Mouse (Mus musculus) E14TG2a.4 (cell line): ENCODE measurements around the gene Sowahb.

Experiments used
- H3K27me3 ChIP-seq: 2 replicates; pipeline ENCODE4 v1.6.1; 2014; ENCODE audit warnings: low read length, control low read depth; ENCODE audit not compliant: insufficient read depth
- H3K36me3 ChIP-seq: 2 replicates; pipeline ENCODE4 v1.6.1; 2014; ENCODE audit warnings: low read length, control low read depth; ENCODE audit not compliant: insufficient read depth
- H3K4me1 ChIP-seq: replicated peaks from 2 replicates; pipeline ENCODE4 v1.6.1; 2014; ENCODE audit warnings: low read depth, low read length, control low read depth
- H3K4me3 ChIP-seq: replicated peaks from 2 replicates; pipeline ENCODE4 v1.5.1; 2014; ENCODE audit warnings: mild to moderate bottlenecking, low read length
- H3K9me3 ChIP-seq: 2 replicates; pipeline ENCODE4 v1.6.1; 2014; ENCODE audit warnings: low read length, control low read depth
- CTCF ChIP-seq: conservative IDR thresholded peaks from 2 replicates; pipeline ENCODE4 v1.5.1; 2014; ENCODE audit warnings: low read length
- NANOG ChIP-seq: IDR thresholded peaks from 2 replicates; pipeline ENCODE4 v1.6.1; 2014; ENCODE audit warnings: borderline replicate concordance, low read length, mixed read lengths
- POU5F1 ChIP-seq: IDR thresholded peaks from 2 replicates; pipeline ENCODE4 v1.6.1; 2014; ENCODE audit warnings: low read length, borderline replicate concordance

Sowahb gene

DNA sequence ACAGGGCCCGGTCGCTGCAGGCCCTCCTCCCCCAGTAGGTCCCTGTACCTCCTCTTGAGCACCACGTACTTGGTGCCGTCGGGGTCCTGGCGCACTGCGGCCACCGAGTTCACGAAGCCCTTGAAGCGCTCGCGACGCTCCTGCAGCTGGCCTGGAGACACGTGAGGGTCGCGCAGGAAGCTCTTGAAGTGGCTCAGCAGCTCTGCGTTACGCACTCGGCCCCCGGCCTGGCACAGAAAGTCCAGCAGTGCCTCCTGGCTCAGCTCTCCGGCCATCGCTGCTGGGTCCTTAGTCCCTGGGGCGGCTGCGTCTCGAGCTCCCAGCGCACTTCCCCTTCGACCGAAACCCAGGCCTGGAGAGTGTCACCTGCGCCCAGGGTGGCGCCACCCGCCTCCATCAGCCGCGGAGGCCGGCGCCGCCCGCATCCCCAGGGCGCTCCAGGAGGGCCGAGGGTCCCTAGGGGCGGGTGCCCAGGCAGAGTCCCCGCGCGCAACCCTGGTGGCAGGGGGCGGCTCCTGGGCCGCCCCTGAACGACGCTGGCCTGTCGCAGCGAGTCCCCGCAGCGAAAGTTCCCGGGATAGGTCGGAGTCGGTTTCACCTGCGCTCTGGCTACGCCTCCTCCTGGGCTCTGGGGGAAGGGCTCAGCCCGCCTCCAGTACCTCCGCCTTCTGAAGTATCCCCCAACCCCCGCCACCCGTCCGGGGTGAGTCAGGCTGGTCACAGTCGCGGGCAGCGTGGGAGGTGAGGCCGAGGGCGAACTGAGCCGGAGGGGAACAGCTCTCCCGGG is at the start of gene Sowahb:
Gene Sowahb (minus strand): TSS at position 439 of the 787 bp plus-strand sequence.
- peak within 1 kb of the TSS; percentile 86 for H3K4me3 ChIP-seq
- no peaks in the 10 kb centered on the region for H3K36me3 ChIP-seq
- peaks cover 82% of the 10 kb centered on the region for H3K27me3 ChIP-seq
- TF ChIP-seq CTCF (no peak), POU5F1 (no peak), NANOG (no peak)
- no peaks in the 10 kb centered on the region for H3K9me3 ChIP-seq
- H3K4me1 ChIP-seq = peaks cover 32% of the 10 kb centered on the region

DNA sequence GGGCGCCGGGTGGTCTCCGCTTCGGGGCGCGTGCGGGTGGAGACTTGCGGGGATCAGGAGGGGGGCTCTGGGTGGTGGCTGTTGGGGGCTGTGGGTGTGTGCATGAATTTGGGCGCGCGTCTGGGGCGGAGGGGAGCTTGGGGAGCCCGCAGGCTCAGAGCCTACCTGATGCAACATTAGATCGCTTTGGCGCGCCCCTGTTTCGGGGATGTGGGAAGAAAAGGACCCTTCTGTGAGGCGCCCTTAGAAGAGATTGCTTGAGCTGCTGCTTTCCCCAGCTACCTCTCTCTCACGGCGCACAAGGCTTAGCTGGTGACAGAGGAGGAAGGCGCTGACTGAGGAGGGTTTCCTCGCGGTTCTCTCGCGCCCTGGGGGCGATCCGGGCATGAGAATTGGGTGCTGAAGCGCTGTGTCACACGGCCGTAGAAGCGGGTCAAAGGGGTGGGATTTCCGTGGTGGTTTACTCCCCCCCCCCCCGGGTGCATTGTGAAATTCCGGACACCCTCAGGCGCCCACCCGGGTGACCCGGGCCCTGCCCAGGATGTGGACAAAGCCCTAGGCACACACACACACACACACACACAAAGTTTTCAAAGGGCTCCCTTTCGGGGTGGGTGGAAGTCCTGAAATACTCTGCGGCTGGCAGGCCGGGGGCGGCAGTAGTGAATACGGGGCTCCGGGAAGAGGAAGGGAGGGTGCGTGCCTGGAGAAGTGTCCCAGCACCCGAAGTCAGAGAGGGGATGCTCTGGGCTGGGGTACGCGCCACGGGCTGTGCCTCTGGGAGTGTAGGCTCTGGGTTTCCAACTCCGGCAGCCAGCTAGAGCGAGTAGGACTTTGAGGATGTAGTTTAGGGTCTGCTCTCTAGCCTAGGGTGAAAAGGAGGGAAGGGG is 49.1 kb upstream of the Sowahb start:
- Histone ChIP-seq H3K9me3 (no peaks in the 10 kb centered on the region), H3K27me3 (peaks cover 17% of the 10 kb centered on the region), H3K36me3 (peaks cover 20% of the 10 kb centered on the region), H3K4me3 (peak overlapping the region; percentile 96), H3K4me1 (peaks cover 64% of the 10 kb centered on the region)
- no peak for TF ChIP-seq POU5F1
- TF ChIP-seq CTCF = no peak
- no peak for TF ChIP-seq NANOG

DNA sequence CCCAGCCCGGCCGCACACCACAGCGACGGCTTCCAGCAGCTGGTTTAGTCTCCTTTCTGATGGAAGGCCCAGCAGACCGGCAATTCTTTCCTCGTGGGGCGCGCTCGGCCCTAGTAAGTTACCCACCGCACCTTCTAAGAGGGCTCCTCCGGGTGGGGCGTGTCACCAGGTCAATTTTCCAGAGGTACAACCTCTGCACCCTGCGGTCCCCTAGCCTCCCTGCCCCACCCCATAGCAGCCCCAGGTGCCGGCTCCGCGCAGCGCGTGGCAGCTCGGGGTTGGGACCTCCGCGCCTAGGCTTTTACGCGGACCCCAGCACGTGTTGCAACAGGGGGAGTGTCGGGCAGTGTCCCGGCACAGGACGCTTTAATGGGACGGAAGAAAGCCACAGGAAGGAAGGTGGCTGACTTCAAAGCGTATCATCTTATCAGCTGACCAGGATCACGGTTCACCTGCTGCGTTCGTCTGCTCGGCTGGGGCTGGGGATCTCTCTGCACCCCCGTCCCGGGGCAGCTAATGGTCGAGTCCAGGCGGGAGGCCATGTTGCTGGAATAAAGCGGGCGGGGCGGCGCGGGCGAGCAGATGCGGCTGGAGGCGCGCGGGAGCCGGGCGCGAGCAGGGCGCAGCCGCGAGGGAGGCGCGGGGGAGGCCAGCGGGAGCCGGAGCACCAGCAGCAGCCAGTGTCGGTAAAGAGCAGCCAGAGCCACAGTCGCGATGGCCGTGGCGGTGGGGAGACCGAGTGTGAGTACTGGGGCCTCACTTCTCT is 48.2 kb upstream of the Sowahb start, which contains the start of gene Sept11:
Gene Sept11 (plus strand): TSS at position 581 of the 766 bp plus-strand sequence.
- Histone ChIP-seq H3K27me3 (peaks cover 17% of the 10 kb centered on the region), H3K4me1 (peaks cover 63% of the 10 kb centered on the region), H3K36me3 (peaks cover 12% of the 10 kb centered on the region), H3K4me3 (peak within 1 kb of the TSS; percentile 96), H3K9me3 (no peaks in the 10 kb centered on the region)
- TF ChIP-seq NANOG (no peak), POU5F1 (no peak), CTCF (no peak)

DNA sequence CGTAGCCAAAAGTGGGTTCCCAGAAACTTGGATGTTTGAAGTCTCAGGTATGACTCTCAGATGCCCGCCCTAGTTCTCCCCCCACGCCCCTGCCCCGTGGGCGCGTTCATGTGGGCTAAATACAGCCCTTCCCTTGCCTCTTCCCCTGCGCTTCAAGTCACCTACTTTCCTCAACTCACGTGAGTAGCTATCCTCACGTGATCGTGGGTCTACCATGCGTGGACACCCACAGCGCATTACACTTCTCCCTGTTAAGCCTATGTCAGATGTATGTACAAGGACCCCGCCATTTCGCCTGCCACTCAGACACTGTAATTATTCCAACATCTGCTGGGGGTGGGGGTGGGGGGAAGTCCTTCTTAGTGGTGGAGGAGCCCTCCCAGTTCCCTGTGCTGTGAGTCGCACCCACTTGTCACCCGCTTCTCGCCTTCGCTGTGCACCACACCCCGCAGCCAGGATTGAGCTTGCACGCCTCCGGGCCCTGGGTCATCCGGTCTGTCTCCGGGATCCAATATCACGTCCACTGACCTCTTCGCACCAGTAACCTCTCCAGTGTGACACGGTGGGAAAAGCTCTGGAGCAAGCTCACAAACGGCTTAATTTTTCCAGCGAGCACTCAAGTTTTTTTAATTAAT is 47.4 kb upstream of the Sowahb start:
- TF ChIP-seq CTCF (no peak), NANOG (no peak)
- Histone ChIP-seq H3K4me3 (peak overlapping the region; percentile 96), H3K27me3 (peaks cover 17% of the 10 kb centered on the region), H3K9me3 (no peaks in the 10 kb centered on the region), H3K4me1 (peaks cover 57% of the 10 kb centered on the region), H3K36me3 (peaks cover 8% of the 10 kb centered on the region)

DNA sequence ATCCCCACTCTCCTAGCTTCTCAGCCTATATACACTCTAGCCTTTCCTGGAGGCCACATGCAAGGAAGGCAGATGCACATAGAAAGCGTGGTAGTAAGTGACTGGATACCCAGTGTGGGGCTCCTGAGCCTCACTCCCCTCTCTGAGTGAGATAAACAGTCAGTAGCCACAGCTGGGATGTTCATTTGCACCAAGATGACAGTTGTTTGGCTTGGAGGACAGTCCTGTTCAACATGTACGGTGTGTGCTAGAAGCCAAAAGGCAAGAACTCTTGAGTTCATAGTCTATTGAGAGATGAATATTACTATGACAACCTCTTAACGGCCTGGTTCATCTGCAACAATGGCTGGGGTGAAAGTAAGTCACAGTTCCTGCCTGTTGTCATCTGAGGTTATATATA is 46.4 kb upstream of the Sowahb start:
- TF ChIP-seq POU5F1 = no peak
- no peak for TF ChIP-seq NANOG
- no peak for TF ChIP-seq CTCF
- Histone ChIP-seq H3K4me3 (no peak overlapping the region), H3K36me3 (peaks cover 5% of the 10 kb centered on the region), H3K27me3 (peaks cover 17% of the 10 kb centered on the region), H3K4me1 (peaks cover 47% of the 10 kb centered on the region), H3K9me3 (no peaks in the 10 kb centered on the region)

DNA sequence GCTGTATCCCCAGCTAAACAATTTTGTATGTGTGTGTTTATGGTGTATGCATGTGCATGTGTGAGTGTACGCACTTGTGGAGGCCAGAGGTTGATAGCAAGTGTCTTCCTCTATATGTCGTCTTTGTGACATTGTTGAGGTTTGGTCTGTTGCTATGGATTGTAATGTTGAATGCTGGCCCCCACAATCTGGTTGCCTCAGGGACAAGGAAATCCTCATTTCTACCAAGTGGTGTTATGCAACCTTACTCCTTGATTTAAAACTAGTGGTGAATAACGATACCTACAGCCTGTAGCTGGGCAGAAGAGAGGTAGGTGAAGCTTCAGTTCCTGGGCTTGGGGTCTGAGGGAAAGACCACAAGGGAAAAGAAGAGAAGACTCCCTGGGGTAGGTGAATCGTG is 41.1 kb upstream of the Sowahb start:
- H3K27me3 ChIP-seq = peaks cover 15% of the 10 kb centered on the region
- H3K36me3 ChIP-seq = no peaks in the 10 kb centered on the region; the same call in 1 of the 2 replicates
- peaks cover 10% of the 10 kb centered on the region for H3K4me1 ChIP-seq
- TF ChIP-seq POU5F1 = no peak
- no peak for TF ChIP-seq NANOG
- no peak for TF ChIP-seq CTCF
- no peak overlapping the region for H3K4me3 ChIP-seq
- 0 out of 2 replicates have a peak, but pooled peaks cover 4% of the 10 kb centered on the region for H3K9me3 ChIP-seq

DNA sequence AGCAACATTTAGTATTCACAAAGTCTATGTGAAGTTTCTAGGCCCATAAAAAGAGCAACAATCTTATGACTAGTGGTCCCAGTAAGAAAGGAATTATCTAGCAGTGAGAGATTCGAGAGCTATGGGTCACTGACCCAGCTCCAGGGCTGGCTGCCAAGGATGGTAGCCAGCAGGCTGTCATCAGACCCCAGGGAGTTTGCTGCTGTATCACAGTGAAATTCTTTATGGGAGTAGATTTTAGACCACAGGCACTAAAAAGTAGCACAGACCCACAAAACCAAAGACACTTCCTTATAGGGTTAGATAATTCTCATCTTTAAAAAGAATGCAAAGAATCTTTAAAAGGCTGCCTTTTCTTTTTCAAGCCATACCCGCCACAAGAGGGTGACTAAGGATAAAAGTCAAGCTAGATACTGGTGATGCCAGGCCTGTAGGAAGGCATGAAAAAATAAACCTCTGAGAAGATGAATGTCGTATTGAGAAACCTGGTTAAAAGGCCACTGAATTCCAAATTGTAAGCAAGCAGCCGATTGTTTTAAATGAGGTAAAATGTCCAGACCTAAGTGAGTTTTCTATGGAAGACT is 40.3 kb upstream of the Sowahb start:
- Histone ChIP-seq H3K4me3 (no peak overlapping the region), H3K4me1 (peaks cover 15% of the 10 kb centered on the region), H3K36me3 (no peaks in the 10 kb centered on the region), H3K27me3 (peaks cover 13% of the 10 kb centered on the region), H3K9me3 (0 out of 2 replicates have a peak, but pooled peaks cover 4% of the 10 kb centered on the region)
- no peak for TF ChIP-seq POU5F1
